In the genomic region with DNA sequence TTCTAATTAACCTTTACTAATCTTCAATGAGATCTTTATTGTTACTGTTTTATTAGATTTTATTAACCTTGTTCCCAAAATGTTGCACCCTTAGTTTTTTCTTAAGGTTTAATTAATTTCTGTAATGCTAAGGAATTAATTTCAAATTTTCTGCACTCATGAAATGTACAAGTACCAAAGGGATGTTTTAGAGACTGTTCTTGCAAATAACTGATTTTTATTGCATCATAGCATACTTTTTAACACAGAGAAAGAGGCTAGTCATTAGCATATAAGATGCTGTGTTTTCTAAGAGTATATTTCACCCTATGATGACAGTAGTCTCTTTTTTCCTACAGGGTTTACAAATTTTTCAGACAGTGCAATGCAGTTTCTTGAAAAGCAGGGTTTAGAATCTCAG, we compare ENCODE assay signal across 31 mouse cellular contexts.
"Had no signal": no experiment of that assay in that cellular context is flagged by ENCODE, and none has a peak within 500 bp of the region (broad histone marks: within the 10 kb centered on the region; RNA-seq: fewer than 3 reads in every experiment).

No protein-coding gene starts in this region.

- H3K4me1 ChIP-seq: limb, embryonic 10.5 days; limb, embryonic 12.5 days; limb, embryonic 13.5 days; limb, embryonic 15.5 days; liver, embryonic 12.5 days; liver, embryonic 13.5 days; liver, embryonic 15.5 days; lung, embryonic 15.5 days; megakaryocyte, embryonic 14.5 days; neural tube, embryonic 13.5 days had no signal

- H3K36me3 ChIP-seq: lung, embryonic 15.5 days had no signal

- H3K9me3 ChIP-seq: limb, embryonic 10.5 days; limb, embryonic 12.5 days; limb, embryonic 13.5 days; limb, embryonic 15.5 days; liver, embryonic 12.5 days; liver, embryonic 13.5 days; liver, embryonic 15.5 days; lung, embryonic 15.5 days; megakaryocyte, embryonic 14.5 days; midbrain, embryonic 10.5 days; midbrain, embryonic 12.5 days; midbrain, embryonic 13.5 days; midbrain, embryonic 15.5 days; neural tube, embryonic 12.5 days; neural tube, embryonic 13.5 days had no signal

- DNase-seq: left cerebral cortex, postnatal 4 days; liver; liver, embryonic 13.5 days; liver, postnatal 0 days; lung, adult 18-20 months; lung, adult 2 months; lung, embryonic 14.5 days; lung, postnatal 10 days; lung, postnatal 14 days; lung, postnatal 36 days; lung, postnatal 4 days; midbrain, embryonic 14.5 days had no signal

- H3K9ac ChIP-seq: limb, embryonic 12.5 days; limb, embryonic 13.5 days; limb, embryonic 15.5 days; liver, embryonic 12.5 days; liver, embryonic 13.5 days; liver, embryonic 14.5 days; liver, embryonic 15.5 days; liver, postnatal 0 days; lung, embryonic 14.5 days; lung, embryonic 15.5 days; midbrain, embryonic 12.5 days; midbrain, embryonic 13.5 days; midbrain, embryonic 15.5 days; neural tube, embryonic 12.5 days; neural tube, embryonic 13.5 days had no signal

- H3K27ac ChIP-seq: left cerebral cortex, adult 2 months; limb, embryonic 10.5 days; limb, embryonic 12.5 days; limb, embryonic 13.5 days; limb, embryonic 15.5 days; liver, embryonic 12.5 days; liver, embryonic 13.5 days; liver, embryonic 14.5 days; liver, embryonic 15.5 days; lung, embryonic 15.5 days; macrophage; midbrain, embryonic 10.5 days; midbrain, embryonic 12.5 days; midbrain, embryonic 13.5 days; midbrain, embryonic 15.5 days; neural tube, embryonic 12.5 days; neural tube, embryonic 13.5 days had no signal

- H3K4me2 ChIP-seq: limb, embryonic 12.5 days; limb, embryonic 13.5 days; limb, embryonic 15.5 days; liver, embryonic 11.5 days; liver, embryonic 12.5 days; liver, embryonic 13.5 days; liver, embryonic 15.5 days; lung, embryonic 14.5 days; lung, embryonic 15.5 days; midbrain, embryonic 12.5 days; midbrain, embryonic 13.5 days; midbrain, embryonic 15.5 days; neural tube, embryonic 12.5 days; neural tube, embryonic 13.5 days had no signal

- ATAC-seq: liver, embryonic 12.5 days; liver, postnatal 0 days; lung, postnatal 0 days; midbrain, embryonic 13.5 days; midbrain, embryonic 15.5 days had no signal

- H3K27me3 ChIP-seq: limb, embryonic 12.5 days; limb, embryonic 13.5 days; limb, embryonic 15.5 days; liver, embryonic 12.5 days; liver, embryonic 13.5 days; liver, embryonic 15.5 days; lung, embryonic 15.5 days; megakaryocyte, embryonic 14.5 days; midbrain, embryonic 12.5 days; midbrain, embryonic 13.5 days; midbrain, embryonic 15.5 days; neural tube, embryonic 12.5 days; neural tube, embryonic 13.5 days had no signal

- H3K4me3 ChIP-seq: left cerebral cortex, adult 2 months; limb, embryonic 10.5 days; limb, embryonic 12.5 days; limb, embryonic 13.5 days; limb, embryonic 15.5 days; liver, embryonic 12.5 days; liver, embryonic 13.5 days; liver, embryonic 15.5 days; lung, embryonic 15.5 days; megakaryocyte, embryonic 14.5 days; midbrain, embryonic 10.5 days; midbrain, embryonic 12.5 days; midbrain, embryonic 13.5 days; midbrain, embryonic 15.5 days; neural tube, embryonic 12.5 days; neural tube, embryonic 13.5 days had no signal
